Mouse (Mus musculus) ES-E14 (cell line): ENCODE data around the gene Cts3.
"Not testable (repeated sequence)": the region's sequence is repeated elsewhere in the genome, so short reads cannot be mapped to it uniquely, and the experiment has no call there.

Experiments
- CHD2 ChIP-seq: IDR thresholded peaks from 2 replicates; pipeline ENCODE4 v1.6.1; 2014; ENCODE audit warnings: mild to moderate bottlenecking, low read depth, low read length, inconsistent platforms
- HCFC1 ChIP-seq: IDR thresholded peaks from 2 replicates; pipeline ENCODE4 v1.6.1; 2012; ENCODE audit warnings: low read length, inconsistent platforms, borderline replicate concordance; ENCODE audit not compliant: insufficient read depth
- MAFK ChIP-seq: IDR thresholded peaks from 2 replicates; pipeline ENCODE4 v1.6.1; 2014; ENCODE audit warnings: mild to moderate bottlenecking, low read depth, low read length, inconsistent platforms; ENCODE audit not compliant: insufficient read depth
- ZC3H11A ChIP-seq: IDR thresholded peaks from 2 replicates; pipeline ENCODE4 v1.6.1; 2012; ENCODE audit warnings: low read depth, mild to moderate bottlenecking, inconsistent platforms, low read length, borderline replicate concordance
- ZNF384 ChIP-seq: IDR thresholded peaks from 2 replicates; pipeline ENCODE4 v1.6.1; 2012; ENCODE audit warnings: low read depth, low read length, inconsistent platforms

- TF ChIP-seq HCFC1, ZNF384, CHD2, MAFK, ZC3H11A: not testable (repeated sequence)
Observed at GRCm38 (mm10) chr13:61568074-61568473, 1.9 kb downstream of the Cts3 start, which contains the start of gene Gm49352.
